Mouse (Mus musculus) cerebellum, adult 9-10 months (tissue): ENCODE measurements around the gene Tenm3.

ENCODE experiments used
- DNase-seq: peaks from one replicate; pipeline ENCODE4 v3.0.0; 2022

Gene Tenm3

GRCm38 (mm10) chr8:48803070-48803469, 40.7 kb downstream of the Tenm3 start:
- no peak for DNase-seq

- no peak for DNase-seq
Measured at GRCm38 (mm10) chr8:48802231-48802630, 41.5 kb downstream of the Tenm3 start.

GRCm38 (mm10) chr8:48797955-48798359, 45.8 kb downstream of the Tenm3 start:
- no peak for DNase-seq

GRCm38 (mm10) chr8:48794285-48794684, 49.5 kb downstream of the Tenm3 start:
- no peak for DNase-seq

- no peak for DNase-seq
Measured at GRCm38 (mm10) chr8:48793729-48794128, 50.0 kb downstream of the Tenm3 start.

GRCm38 (mm10) chr8:48792587-48793326, 51.0 kb downstream of the Tenm3 start:
- no peak for DNase-seq

- DNase-seq = no peak
Measured at GRCm38 (mm10) chr8:48783308-48783707, 60.4 kb downstream of the Tenm3 start.

GRCm38 (mm10) chr8:48780628-48781027, 63.1 kb downstream of the Tenm3 start:
- no peak for DNase-seq

GRCm38 (mm10) chr8:48779194-48779593, 64.6 kb downstream of the Tenm3 start:
- DNase-seq = no peak

GRCm38 (mm10) chr8:48776081-48776480, 67.7 kb downstream of the Tenm3 start:
- DNase-seq = no peak

- no peak for DNase-seq
Measured at GRCm38 (mm10) chr8:48775531-48776037, 68.2 kb downstream of the Tenm3 start.

GRCm38 (mm10) chr8:48774837-48775236, 68.9 kb downstream of the Tenm3 start:
- DNase-seq = no peak

GRCm38 (mm10) chr8:48766545-48767234, 77.1 kb downstream of the Tenm3 start:
- DNase-seq = no peak

GRCm38 (mm10) chr8:48765212-48765611, 78.5 kb downstream of the Tenm3 start:
- no peak for DNase-seq

- DNase-seq = no peak
Measured at GRCm38 (mm10) chr8:48764011-48764410, 79.7 kb downstream of the Tenm3 start.

GRCm38 (mm10) chr8:48756874-48757273, 86.9 kb downstream of the Tenm3 start:
- no peak for DNase-seq

- no peak for DNase-seq
Measured at GRCm38 (mm10) chr8:48755492-48755891, 88.3 kb downstream of the Tenm3 start.

- DNase-seq = no peak
Measured at GRCm38 (mm10) chr8:48754959-48755358, 88.8 kb downstream of the Tenm3 start.

- no peak for DNase-seq
Measured at GRCm38 (mm10) chr8:48751965-48752364, 91.8 kb downstream of the Tenm3 start.

- no peak for DNase-seq
Measured at GRCm38 (mm10) chr8:48748503-48749059, 95.2 kb downstream of the Tenm3 start.

GRCm38 (mm10) chr8:48743912-48744311, 99.8 kb downstream of the Tenm3 start:
- no peak for DNase-seq

- no peak for DNase-seq
Measured at GRCm38 (mm10) chr8:48742741-48743140, 101.0 kb downstream of the Tenm3 start.

GRCm38 (mm10) chr8:48740951-48741350, 102.8 kb downstream of the Tenm3 start:
- no peak for DNase-seq
